Mouse (Mus musculus): ENCODE data around the gene Rpl28. TPM values are rescaled to one million over a fixed set of nuclear protein-coding genes. Genes with fewer than 3 reads are reported as not detected.

The Rpl28 gene
- polyA plus RNA-seq, 1 experiment from 2014 or later, result 284 TPM

DNA sequence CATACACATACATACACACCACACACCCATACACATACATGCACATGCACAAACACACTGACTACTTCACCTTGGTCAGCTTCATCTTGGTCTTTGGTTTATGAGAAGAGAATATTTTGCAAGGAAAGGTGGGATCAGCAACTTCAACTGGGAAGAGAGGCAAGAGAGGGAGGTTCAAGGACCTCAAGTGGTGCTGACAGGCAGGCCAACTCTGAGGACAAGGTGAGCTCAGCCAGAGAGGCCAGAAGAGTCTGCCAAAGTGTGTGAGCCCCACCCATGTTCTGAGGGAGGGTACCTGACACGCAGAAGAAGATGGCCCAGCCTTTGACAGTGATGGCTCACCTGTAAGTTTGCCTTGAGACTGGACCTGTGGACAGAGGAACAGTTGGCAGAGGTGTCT is 33.0 kb upstream of the Rpl28 start:
- no peak for ATAC-seq (ENCODE audit: insufficient number of reproducible peaks, low FRiP score)
- peaks cover 3% of the 10 kb centered on the region; the same call in 1 of the 2 replicates for H3K9me3 ChIP-seq (replicated peaks)
- H3K36me3 ChIP-seq, result no peaks in the 10 kb centered on the region
- H3K9ac ChIP-seq, result no peak overlapping the region
- WGBS, result 42% methylated on average over 1 of the region's 1 CpGs
- no peak overlapping the region for H3K4me3 ChIP-seq
- no peak overlapping the region for H3K27ac ChIP-seq (ENCODE audit: poor library complexity, severe bottlenecking)
- H3K27me3 ChIP-seq (replicated peaks), result 0 out of 2 replicates have a peak, but pooled peaks cover 7% of the 10 kb centered on the region
- no peaks in the 10 kb centered on the region for H3K4me1 ChIP-seq (replicated peaks)
- no peak overlapping the region for H3K4me2 ChIP-seq

DNA sequence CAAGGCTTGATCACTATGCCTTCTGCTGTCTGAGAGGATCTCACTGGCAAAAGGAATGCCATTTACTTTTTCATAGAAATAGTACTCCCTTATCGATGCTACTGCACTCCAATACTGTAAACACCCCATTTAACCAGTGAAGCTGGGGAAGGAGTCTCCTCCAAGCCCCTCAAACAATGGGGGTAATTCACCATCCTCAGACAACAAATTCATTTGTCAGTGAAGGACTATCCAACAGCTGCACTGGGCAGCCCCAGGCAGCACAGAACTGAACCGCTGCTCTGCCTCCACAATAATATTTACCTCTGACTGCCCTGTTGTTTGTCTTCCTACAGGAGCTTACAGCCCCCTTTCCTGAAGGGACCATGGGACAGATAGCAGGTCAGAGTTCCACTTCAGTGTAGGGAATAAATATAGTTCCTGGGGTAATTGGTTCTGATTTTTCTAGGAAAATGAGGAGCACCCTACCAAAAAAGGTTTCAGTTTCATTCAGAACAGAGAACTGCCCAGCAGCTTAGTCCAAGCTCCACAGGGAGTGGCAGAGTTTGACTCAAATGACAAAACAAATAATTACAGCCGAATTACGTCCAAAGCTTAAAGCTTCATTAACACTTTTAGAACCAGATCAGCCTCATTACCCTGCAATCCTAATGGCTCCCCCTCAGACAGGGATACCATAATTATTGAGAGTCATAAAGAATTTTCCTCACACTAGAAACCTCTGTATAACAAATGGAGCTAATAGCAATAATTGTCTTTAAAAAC is 27.5 kb upstream of the Rpl28 start:
- 27% methylated on average over 4 of the region's 4 CpGs for WGBS
- Histone ChIP-seq H3K4me2 (no peak overlapping the region), H3K4me3 (no peak overlapping the region), H3K4me1 (replicated peaks) (no peaks in the 10 kb centered on the region), H3K9me3 (replicated peaks) (no peaks in the 10 kb centered on the region), H3K9ac (no peak overlapping the region), H3K27me3 (replicated peaks) (0 out of 2 replicates have a peak, but pooled peaks cover 3% of the 10 kb centered on the region), H3K36me3 (no peaks in the 10 kb centered on the region), H3K27ac (ENCODE audit: poor library complexity, severe bottlenecking) (no peak overlapping the region)
- no peak for ATAC-seq (ENCODE audit: insufficient number of reproducible peaks, low FRiP score)

DNA sequence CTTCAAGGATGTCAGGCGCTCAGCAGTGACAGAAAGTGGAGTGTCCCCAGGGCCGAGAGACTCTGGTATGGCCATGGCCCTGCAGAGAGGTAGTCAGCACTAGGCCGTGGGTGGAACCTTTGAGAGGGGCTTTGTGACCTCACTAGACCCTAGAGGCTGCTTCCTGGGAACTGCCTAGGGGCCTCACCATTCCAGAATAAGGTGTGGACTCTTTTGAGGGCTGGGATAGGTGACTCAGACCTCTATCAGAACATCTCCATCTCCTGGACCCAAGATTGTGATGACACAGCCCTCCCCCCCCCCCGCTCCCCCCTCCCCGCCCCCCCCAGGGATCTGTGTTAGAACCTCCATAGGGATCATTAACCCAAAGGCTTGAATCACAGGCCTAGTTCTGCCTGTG is 21.5 kb upstream of the Rpl28 start, which contains the start of gene Fam71e2:
Gene Fam71e2 (minus strand): TSS at position 101 of the 400 bp plus-strand sequence.
- H3K9ac ChIP-seq, result no peak within 1 kb of the TSS
- H3K27ac ChIP-seq (ENCODE audit: poor library complexity, severe bottlenecking), result no peak within 1 kb of the TSS
- WGBS, result 68% methylated on average over 5 of the region's 5 CpGs
- H3K4me2 ChIP-seq, result no peak within 1 kb of the TSS
- H3K4me1 ChIP-seq (replicated peaks), result no peaks in the 10 kb centered on the region
- peaks cover 4% of the 10 kb centered on the region; the same call in 1 of the 2 replicates for H3K9me3 ChIP-seq (replicated peaks)
- no peak for ATAC-seq (ENCODE audit: insufficient number of reproducible peaks, low FRiP score)
- no peak within 1 kb of the TSS for H3K4me3 ChIP-seq
- no peaks in the 10 kb centered on the region for H3K36me3 ChIP-seq
- H3K27me3 ChIP-seq (replicated peaks), result peaks cover 20% of the 10 kb centered on the region

DNA sequence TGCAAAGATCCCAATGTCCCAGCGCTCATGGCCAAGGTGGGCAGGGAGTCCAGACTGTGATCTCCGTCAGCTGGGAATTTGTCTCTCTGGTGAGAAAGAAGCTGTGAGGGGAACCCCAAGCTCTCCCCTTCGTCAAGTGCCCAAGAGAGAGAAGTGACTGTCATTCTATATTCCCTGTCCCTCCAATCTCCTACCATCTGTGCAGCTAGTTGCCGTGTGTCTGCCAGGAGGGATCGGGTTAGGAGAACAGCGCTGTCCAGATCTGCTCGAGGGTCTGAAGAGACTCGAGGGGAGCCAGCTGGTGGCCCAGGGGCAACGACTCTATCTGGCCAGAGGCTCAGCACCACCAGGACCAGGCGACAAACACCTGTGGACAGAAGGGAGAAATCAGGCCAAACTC is 16.5 kb upstream of the Rpl28 start:
- no peak for ATAC-seq (ENCODE audit: insufficient number of reproducible peaks, low FRiP score)
- Histone ChIP-seq H3K27me3 (replicated peaks) (peaks cover 68% of the 10 kb centered on the region), H3K4me1 (replicated peaks) (peaks cover 21% of the 10 kb centered on the region), H3K9ac (no peak overlapping the region), H3K9me3 (replicated peaks) (peaks cover 4% of the 10 kb centered on the region; the same call in 1 of the 2 replicates), H3K4me3 (no peak overlapping the region; the same call in 1 of the 2 replicates), H3K27ac (ENCODE audit: poor library complexity, severe bottlenecking) (no peak overlapping the region), H3K36me3 (no peaks in the 10 kb centered on the region), H3K4me2 (no peak overlapping the region)
- WGBS, result 46% methylated on average over 10 of the region's 10 CpGs

DNA sequence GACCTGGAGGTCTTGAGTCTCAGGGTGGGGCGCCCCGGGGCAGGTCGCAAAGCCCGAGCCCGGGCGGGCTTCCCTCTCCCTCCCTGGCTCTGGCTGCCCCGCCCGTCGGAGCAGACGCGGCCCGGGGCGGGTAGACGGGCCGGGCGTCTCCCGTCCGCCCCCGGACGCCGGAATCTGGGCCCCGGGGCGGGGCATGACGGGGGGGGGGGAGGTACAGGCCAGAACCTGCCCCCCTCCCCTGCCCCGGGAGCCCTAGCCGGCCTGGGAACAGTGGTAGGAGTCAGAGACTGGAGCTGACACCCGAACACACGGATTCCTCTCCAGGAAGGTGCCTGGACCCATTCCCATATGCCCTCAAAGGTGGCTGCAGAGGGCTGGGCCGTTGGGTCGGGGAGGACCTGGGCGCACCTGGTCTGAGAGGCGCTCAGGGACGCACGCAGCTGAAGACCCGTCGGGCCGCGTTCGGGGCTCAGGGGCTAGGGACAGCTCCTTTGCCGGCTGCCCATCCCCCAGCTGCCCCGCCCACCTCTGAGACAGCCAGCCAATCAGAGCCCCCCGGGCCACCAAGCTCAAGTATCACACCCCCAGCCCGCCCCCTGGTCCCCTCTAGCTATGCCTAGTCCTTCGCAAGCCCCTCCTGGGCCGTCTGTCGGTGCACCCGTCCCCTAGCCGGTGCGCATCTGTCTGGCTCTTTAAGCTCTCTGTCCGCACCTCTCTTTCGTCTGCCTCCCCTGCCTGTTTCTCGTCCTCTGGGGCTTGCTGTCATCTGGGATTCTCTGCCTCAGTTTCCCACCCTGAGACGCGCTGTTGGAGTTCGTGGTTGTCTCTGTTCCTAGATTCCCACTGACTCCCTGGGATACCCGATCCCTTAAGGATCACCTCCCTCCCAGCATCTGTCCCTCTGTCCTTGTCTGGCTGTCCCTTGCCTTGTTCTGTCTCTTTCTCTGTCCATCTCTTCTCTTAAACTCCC is 15.5 kb upstream of the Rpl28 start:
- Histone ChIP-seq H3K4me1 (replicated peaks) (peaks cover 25% of the 10 kb centered on the region), H3K9ac (peak overlapping the region; percentile 50; the same call in 1 of the 2 replicates)

DNA sequence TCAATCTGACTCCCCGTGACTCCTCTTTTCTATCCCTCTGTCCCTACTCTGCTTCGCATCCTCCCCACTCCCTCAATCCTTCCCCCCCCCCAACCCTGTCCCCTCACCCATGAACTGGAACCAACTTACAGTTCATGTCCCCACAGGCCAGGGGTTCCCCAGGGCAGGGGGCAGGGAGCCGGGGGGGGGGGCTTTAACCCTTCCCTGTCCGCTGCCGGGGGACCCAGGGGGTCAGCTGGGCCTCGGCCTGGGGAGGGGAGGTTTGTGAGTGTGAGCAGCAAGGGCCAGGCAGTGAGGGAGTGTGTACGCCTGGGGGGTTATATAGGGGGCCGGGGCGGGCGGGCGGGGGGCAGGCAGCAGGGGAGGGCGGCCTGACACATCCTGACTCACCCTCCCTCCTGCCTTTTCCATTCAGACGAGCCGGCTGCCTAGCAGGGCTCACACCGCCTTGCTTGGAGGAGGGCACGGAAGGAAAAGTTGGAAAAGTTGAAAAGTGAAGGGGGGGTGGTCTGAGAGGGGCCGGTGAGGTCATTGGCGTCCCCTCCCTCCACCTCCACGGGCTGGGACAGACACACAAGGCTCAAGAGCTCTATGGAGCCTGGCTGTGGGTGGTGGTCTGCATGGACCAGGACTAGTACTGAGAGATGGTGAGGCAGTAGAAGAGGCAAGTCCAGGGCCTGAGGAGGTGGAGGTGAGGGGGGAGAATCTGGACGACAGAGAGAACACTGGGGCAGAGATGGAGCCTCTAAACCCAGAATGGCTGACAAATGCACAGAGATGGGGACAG is 14.6 kb upstream of the Rpl28 start:
- H3K9ac ChIP-seq, result peak overlapping the region; percentile 21; the same call in 1 of the 2 replicates
- H3K36me3 ChIP-seq, result no peaks in the 10 kb centered on the region
- H3K4me2 ChIP-seq, result peak overlapping the region; percentile 25; the same call in 1 of the 2 replicates
- 9% methylated on average over 19 of the region's 20 CpGs for WGBS
- no peak overlapping the region for H3K27ac ChIP-seq (ENCODE audit: poor library complexity, severe bottlenecking)
- H3K9me3 ChIP-seq (replicated peaks), result peaks cover 4% of the 10 kb centered on the region; the same call in 1 of the 2 replicates
- 0 out of 2 replicates have a peak, but pooled peaks have one; percentile 7 for ATAC-seq (ENCODE audit: insufficient number of reproducible peaks, low FRiP score)
- H3K4me1 ChIP-seq (replicated peaks), result peaks cover 25% of the 10 kb centered on the region
- no peak overlapping the region; the same call in 1 of the 2 replicates for H3K4me3 ChIP-seq
- peaks cover 86% of the 10 kb centered on the region for H3K27me3 ChIP-seq (replicated peaks)

More for the DNA sequence above, 15.5 kb upstream of the Rpl28 start:
- ATAC-seq (ENCODE audit: insufficient number of reproducible peaks, low FRiP score), result peak; percentile 78
- WGBS, result under 1% methylated on average over 54 of the region's 56 CpGs
- H3K4me2 ChIP-seq, result peak overlapping the region; percentile 65
- peak overlapping the region; percentile 39 for H3K4me3 ChIP-seq
- H3K27ac ChIP-seq (ENCODE audit: poor library complexity, severe bottlenecking), result no peak overlapping the region
- peaks cover 4% of the 10 kb centered on the region; the same call in 1 of the 2 replicates for H3K9me3 ChIP-seq (replicated peaks)
- H3K27me3 ChIP-seq (replicated peaks), result peaks cover 78% of the 10 kb centered on the region
- no peaks in the 10 kb centered on the region for H3K36me3 ChIP-seq

DNA sequence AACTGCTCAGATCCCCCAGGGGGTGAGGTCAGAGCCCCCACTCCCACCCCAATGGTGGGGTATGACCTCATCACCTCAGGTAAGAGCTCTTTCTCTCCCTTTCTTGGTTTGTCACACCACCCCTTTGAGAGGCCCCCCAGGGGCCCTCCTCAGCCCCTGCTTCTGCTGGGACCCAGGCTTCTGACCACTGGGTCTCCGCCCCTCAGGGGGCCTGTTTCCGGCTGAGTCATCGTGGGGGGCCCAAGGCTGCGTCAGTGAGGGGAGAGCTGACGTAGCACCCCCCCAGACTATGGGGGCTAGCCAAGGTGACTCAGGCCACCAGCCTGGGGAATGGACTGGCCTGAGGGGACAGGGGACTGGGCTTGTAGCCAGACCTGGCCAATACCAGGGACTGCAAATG is 12.8 kb upstream of the Rpl28 start:
- peaks cover 98% of the 10 kb centered on the region for H3K27me3 ChIP-seq (replicated peaks)
- no peak overlapping the region for H3K4me3 ChIP-seq
- ATAC-seq (ENCODE audit: insufficient number of reproducible peaks, low FRiP score), result 0 out of 2 replicates have a peak, but pooled peaks have one; percentile 4
- H3K36me3 ChIP-seq, result no peaks in the 10 kb centered on the region
- H3K27ac ChIP-seq (ENCODE audit: poor library complexity, severe bottlenecking), result no peak overlapping the region
- H3K9ac ChIP-seq, result no peak overlapping the region
- WGBS, result 22% methylated on average over 5 of the region's 5 CpGs
- H3K9me3 ChIP-seq (replicated peaks), result peaks cover 4% of the 10 kb centered on the region; the same call in 1 of the 2 replicates
- peaks cover 25% of the 10 kb centered on the region for H3K4me1 ChIP-seq (replicated peaks)
- H3K4me2 ChIP-seq, result no peak overlapping the region

DNA sequence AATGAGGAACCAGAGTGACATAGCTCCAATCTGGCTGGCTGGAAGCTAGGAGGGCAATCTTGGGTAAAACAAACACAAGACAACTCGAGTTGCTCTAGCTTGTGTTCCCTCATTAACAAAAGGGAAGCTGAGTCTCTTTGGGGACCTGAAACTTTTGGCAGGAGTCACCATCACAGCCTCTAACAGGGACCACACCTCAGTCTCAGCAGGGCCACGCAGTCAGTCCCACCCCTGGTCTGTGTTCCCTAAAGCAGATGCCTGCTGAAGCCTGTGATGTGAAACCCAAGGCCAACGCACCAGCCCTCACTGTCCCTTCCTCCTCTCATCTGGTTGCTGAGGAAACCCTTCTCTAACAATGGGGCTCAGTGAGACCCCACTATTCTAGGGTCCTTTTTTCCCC is 10.5 kb upstream of the Rpl28 start:
- no peak overlapping the region for H3K4me3 ChIP-seq
- peaks cover 19% of the 10 kb centered on the region for H3K4me1 ChIP-seq (replicated peaks)
- WGBS, result 45% methylated on average over 3 of the region's 3 CpGs
- ATAC-seq (ENCODE audit: insufficient number of reproducible peaks, low FRiP score), result no peak
- no peak overlapping the region for H3K27ac ChIP-seq (ENCODE audit: poor library complexity, severe bottlenecking)
- no peaks in the 10 kb centered on the region for H3K9me3 ChIP-seq (replicated peaks)
- H3K36me3 ChIP-seq, result no peaks in the 10 kb centered on the region
- H3K9ac ChIP-seq, result no peak overlapping the region
- H3K4me2 ChIP-seq, result no peak overlapping the region
- peaks cover 80% of the 10 kb centered on the region for H3K27me3 ChIP-seq (replicated peaks)

DNA sequence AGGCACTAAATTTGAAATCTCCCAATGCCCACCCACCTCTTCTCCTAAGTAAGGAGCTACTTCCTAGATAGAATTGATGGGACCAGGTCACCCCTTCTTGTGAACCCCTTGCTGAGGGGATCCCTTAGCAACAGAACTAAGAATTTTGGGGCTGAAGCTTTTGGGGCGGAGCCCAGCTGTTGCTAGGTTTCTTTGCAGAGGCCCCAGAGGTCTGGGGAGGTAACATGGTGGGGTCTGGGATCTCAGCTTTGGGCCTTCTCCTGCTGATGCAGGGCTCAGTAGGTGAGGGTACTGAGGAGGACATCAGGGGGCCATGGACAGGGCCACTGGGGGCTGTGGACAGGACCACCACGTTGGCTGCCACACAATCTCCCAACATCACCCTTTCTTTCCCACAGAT is 9.9 kb upstream of the Rpl28 start, which contains the start of the genes Il11 and Tmem190:
Gene Il11 (minus strand): TSS at position 101 of the 400 bp plus-strand sequence.
Gene Tmem190 (plus strand): TSS at position 179 of the 400 bp plus-strand sequence.
- no peak for ATAC-seq (ENCODE audit: insufficient number of reproducible peaks, low FRiP score)
- Histone ChIP-seq H3K4me1 (replicated peaks) (peaks cover 15% of the 10 kb centered on the region), H3K4me3 (no peak within 1 kb of the TSS), H3K36me3 (no peaks in the 10 kb centered on the region), H3K9me3 (replicated peaks) (no peaks in the 10 kb centered on the region), H3K27me3 (replicated peaks) (peaks cover 80% of the 10 kb centered on the region), H3K4me2 (no peak within 1 kb of the TSS), H3K9ac (no peak within 1 kb of the TSS), H3K27ac (ENCODE audit: poor library complexity, severe bottlenecking) (no peak within 1 kb of the TSS)
- WGBS, result 80% methylated on average over 2 of the region's 2 CpGs

DNA sequence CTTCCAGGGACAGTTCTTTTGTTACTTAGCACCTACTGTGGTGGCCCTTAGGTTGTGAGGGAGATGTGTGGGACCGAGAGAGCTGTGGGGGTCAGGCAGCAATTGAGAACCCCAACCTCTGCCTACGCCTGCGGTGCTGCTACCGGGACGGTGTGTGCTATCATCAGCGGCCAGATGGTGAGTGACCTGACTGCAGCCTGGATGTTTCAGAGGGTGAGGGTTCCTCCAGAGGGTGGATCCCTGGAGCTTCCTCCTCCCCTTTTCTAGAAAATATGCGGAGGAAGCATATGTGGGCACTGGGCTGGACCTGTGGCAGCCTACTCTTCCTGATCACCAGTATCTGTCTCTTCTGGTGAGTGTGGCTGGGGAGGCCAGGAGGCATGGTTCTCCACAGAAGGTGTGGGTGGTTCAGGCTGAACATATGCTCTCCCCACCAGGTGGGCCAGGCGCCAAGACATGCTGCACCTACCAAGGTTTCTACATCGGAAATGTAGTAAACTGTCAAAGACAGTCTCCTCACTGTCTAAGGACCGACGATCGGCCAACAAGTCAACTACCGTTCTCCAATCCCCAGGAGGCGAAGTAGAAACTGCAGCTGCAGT is 8.9 kb upstream of the Rpl28 start:
- no peak overlapping the region for H3K9ac ChIP-seq
- peak; percentile 42; the same call in 1 of the 2 replicates for ATAC-seq (ENCODE audit: insufficient number of reproducible peaks, low FRiP score)

More for the DNA sequence above, 8.9 kb upstream of the Rpl28 start:
- Histone ChIP-seq H3K9me3 (replicated peaks) (no peaks in the 10 kb centered on the region), H3K4me1 (replicated peaks) (peaks cover 14% of the 10 kb centered on the region), H3K27ac (ENCODE audit: poor library complexity, severe bottlenecking) (no peak overlapping the region), H3K4me2 (no peak overlapping the region), H3K36me3 (no peaks in the 10 kb centered on the region), H3K4me3 (no peak overlapping the region), H3K27me3 (replicated peaks) (peaks cover 71% of the 10 kb centered on the region)
- WGBS, result 60% methylated on average over 14 of the region's 14 CpGs
